Mouse (Mus musculus) cerebellum, adult 2 months (tissue): Measurements from ENCODE around the gene Chad.

Experiments used
- CTCF ChIP-seq: fragments of 200-500 bp; IDR thresholded peaks from 2 replicates; pipeline ENCODE4 v1.5.1; 2011; ENCODE audit warnings: low read depth, mild to moderate bottlenecking, control low read depth, low read length, moderate library complexity, borderline replicate concordance; ENCODE audit not compliant: insufficient read depth
- POLR2A ChIP-seq: fragments of 200-500 bp; IDR thresholded peaks from 2 replicates; pipeline ENCODE4 v1.6.1; 2011; ENCODE audit warnings: low read length, control low read depth, borderline replicate concordance; ENCODE audit not compliant: insufficient read depth

- TF ChIP-seq CTCF (no peak), POLR2A (no peak)
These were observed 38.5 kb upstream of the Chad start for GRCm38 (mm10) chr11:94526171-94526879.
